Mouse (Mus musculus) CH12.LX (cell line): Measurements from ENCODE around the gene Aagab. TPM values are rescaled to one million over a fixed set of nuclear protein-coding genes. Genes with fewer than 3 reads are reported as not detected.

ENCODE experiments used
- DNase-seq: peaks from one replicate; pipeline ENCODE4 v3.0.0-alpha.2; 2013; ENCODE audit errors: extremely low read depth
- H3K27ac ChIP-seq: 2 replicates; pipeline ENCODE4 v1.5.1; 2012; ENCODE audit warnings: low read depth, mild to moderate bottlenecking, control low read depth, moderate library complexity; ENCODE audit not compliant: insufficient read depth
- H3K27me3 ChIP-seq: replicated peaks from 2 replicates; pipeline ENCODE3; 2012; ENCODE audit warnings: inconsistent platforms
- H3K36me3 ChIP-seq, 2 experiments: replicated peaks in 1 of 2; 2 replicates each; pipeline versions ENCODE3 to v1.6.1; 2012; ENCODE audit warnings: inconsistent platforms in 1 of 2, low read length in 1 of 2, mild to moderate bottlenecking in 1 of 2, mixed read lengths in 1 of 2, moderate library complexity in 1 of 2; ENCODE audit not compliant: control insufficient read depth in 1 of 2, insufficient read depth in 1 of 2
- H3K4me1 ChIP-seq, 2 experiments: 2 replicates each; pipeline ENCODE4 v1.6.1; 2012; ENCODE audit warnings: inconsistent platforms in 1 of 2, moderate library complexity in 1 of 2; ENCODE audit not compliant: insufficient read depth in 2 of 2, control insufficient read depth in 1 of 2
- H3K4me2 ChIP-seq: 2 replicates; pipeline ENCODE4 v1.6.1; 2012; ENCODE audit warnings: low read depth, mild to moderate bottlenecking, control low read depth; ENCODE audit not compliant: poor library complexity, insufficient read depth, severe bottlenecking
- H3K4me3 ChIP-seq, 3 experiments: fragments of 150-350 bp in 1 of 3; sonication (generic) in 1 of 3; replicated peaks in 1 of 3; 2 replicates each; pipeline versions ENCODE3 to v1.5.1; 2011 to 2012; ENCODE audit warnings: low read depth in 2 of 3, low read length in 2 of 3, mild to moderate bottlenecking in 2 of 3, moderate library complexity in 2 of 3, control low read depth in 1 of 3, improper control_type of control experiment in 1 of 3, inconsistent platforms in 1 of 3, mixed read lengths in 1 of 3; ENCODE audit not compliant: poor library complexity in 1 of 3
- H3K79me2 ChIP-seq: replicated peaks from 2 replicates; pipeline ENCODE4 v1.6.1; 2012; ENCODE audit warnings: mild to moderate bottlenecking, moderate library complexity; ENCODE audit not compliant: control insufficient read depth, poor library complexity, insufficient read depth, severe bottlenecking; ENCODE audit errors: extremely low read depth
- H3K9ac ChIP-seq: 2 replicates; pipeline ENCODE4 v1.6.1; 2012; ENCODE audit warnings: low read depth, mild to moderate bottlenecking, control low read depth, moderate library complexity; ENCODE audit not compliant: insufficient read depth
- H3K9me3 ChIP-seq: replicated peaks from 2 replicates; pipeline ENCODE3; 2012; ENCODE audit warnings: low read length, inconsistent platforms, mixed read lengths
- BHLHE40 ChIP-seq: IDR thresholded peaks from 2 replicates; pipeline ENCODE4 v1.6.1; 2011; ENCODE audit warnings: mild to moderate bottlenecking, low read depth, low read length, improper control_type of control experiment
- CHD2 ChIP-seq: IDR thresholded peaks from 2 replicates; pipeline ENCODE4 v1.6.1; 2011; ENCODE audit warnings: low read length, improper control_type of control experiment
- CTCF ChIP-seq, 2 experiments: IDR thresholded peaks in 1 of 2; conservative IDR thresholded peaks in 1 of 2; 2 replicates each; pipeline ENCODE4 v1.5.1; 2011 to 2012; ENCODE audit warnings: low read depth in 2 of 2, low read length in 2 of 2, improper control_type of control experiment in 1 of 2, inconsistent platforms in 1 of 2, mild to moderate bottlenecking in 1 of 2, moderate library complexity in 1 of 2
- E2F4 ChIP-seq: IDR thresholded peaks from 2 replicates; pipeline ENCODE4 v1.6.1; 2011; ENCODE audit warnings: low read depth, low read length, improper control_type of control experiment; ENCODE audit not compliant: insufficient replicate concordance
- ELF1 ChIP-seq: IDR thresholded peaks from 2 replicates; pipeline ENCODE4 v1.6.1; 2014; ENCODE audit warnings: low read depth, mild to moderate bottlenecking, inconsistent platforms, low read length, improper control_type of control experiment
- EP300 ChIP-seq: IDR thresholded peaks from 2 replicates; pipeline ENCODE4 v1.6.1; 2011; ENCODE audit warnings: low read length, improper control_type of control experiment
- IRF4 ChIP-seq: IDR thresholded peaks from 2 replicates; pipeline ENCODE4 v1.6.1; 2014; ENCODE audit warnings: low read depth, mild to moderate bottlenecking, inconsistent platforms, low read length, improper control_type of control experiment
- JUND ChIP-seq: conservative IDR thresholded peaks from 2 replicates; pipeline ENCODE4 v1.6.1; 2011; ENCODE audit warnings: low read depth, low read length, improper control_type of control experiment
- MAFK ChIP-seq: IDR thresholded peaks from 2 replicates; pipeline ENCODE4 v1.6.1; 2011; ENCODE audit warnings: low read length, improper control_type of control experiment; ENCODE audit not compliant: insufficient replicate concordance
- MAX ChIP-seq: IDR thresholded peaks from 2 replicates; pipeline ENCODE4 v1.6.1; 2011; ENCODE audit warnings: low read length, improper control_type of control experiment
- MAZ ChIP-seq: IDR thresholded peaks from 2 replicates; pipeline ENCODE4 v1.6.1; 2012; ENCODE audit warnings: low read depth, mild to moderate bottlenecking, inconsistent platforms, low read length, improper control_type of control experiment, moderate library complexity
- MEF2A ChIP-seq: IDR thresholded peaks from 2 replicates; pipeline ENCODE4 v1.6.1; 2014; ENCODE audit warnings: low read depth, mild to moderate bottlenecking, inconsistent platforms, low read length, improper control_type of control experiment, borderline replicate concordance
- MXI1 ChIP-seq: IDR thresholded peaks from 2 replicates; pipeline ENCODE4 v1.6.1; 2011; ENCODE audit warnings: mild to moderate bottlenecking, low read depth, low read length, improper control_type of control experiment
- NELFE ChIP-seq: IDR thresholded peaks from 2 replicates; pipeline ENCODE4 v1.6.1; 2011; ENCODE audit warnings: low read depth, low read length, improper control_type of control experiment
- NRF1 ChIP-seq: IDR thresholded peaks from 2 replicates; pipeline ENCODE4 v1.6.1; 2014; ENCODE audit warnings: low read depth, mild to moderate bottlenecking, inconsistent platforms, low read length, improper control_type of control experiment, moderate library complexity
- PAX5 ChIP-seq: IDR thresholded peaks from 2 replicates; pipeline ENCODE4 v1.6.1; 2012; ENCODE audit warnings: low read length, inconsistent platforms, mixed read lengths
- POLR2A ChIP-seq: IDR thresholded peaks from 2 replicates; pipeline ENCODE4 v1.6.1; 2011; ENCODE audit warnings: low read depth, mild to moderate bottlenecking, improper control_type of control experiment, low read length
- POLR2AphosphoS2 ChIP-seq: IDR thresholded peaks from 2 replicates; pipeline ENCODE4 v1.6.1; 2011; ENCODE audit warnings: low read depth, low read length, improper control_type of control experiment
- SIN3A ChIP-seq: IDR thresholded peaks from 2 replicates; pipeline ENCODE4 v1.6.1; 2012; ENCODE audit warnings: low read length, improper control_type of control experiment, inconsistent platforms
- SMC3 ChIP-seq: IDR thresholded peaks from 2 replicates; pipeline ENCODE4 v1.6.1; 2011; ENCODE audit warnings: low read depth, low read length, improper control_type of control experiment
- TCF12 ChIP-seq: IDR thresholded peaks from 2 replicates; pipeline ENCODE4 v1.6.1; 2014; ENCODE audit warnings: low read depth, mild to moderate bottlenecking, inconsistent platforms, low read length, improper control_type of control experiment
- ZKSCAN1 ChIP-seq: IDR thresholded peaks from 2 replicates; pipeline ENCODE4 v1.6.1; 2012; ENCODE audit warnings: low read depth, inconsistent platforms, low read length, improper control_type of control experiment, borderline replicate concordance
- dilution Hi-C: fragments of 300-500 bp; cut with MboI; formaldehyde crosslinking; loops from 2 replicates; pipeline ENCODE4 v1.14.3; 2020; ENCODE audit warnings: low sequenced_read_pairs; ENCODE audit not compliant: extremely low pct_unique_long_range_greater_than_20kb, extremely low pct_ligation_motif_present
- in situ Hi-C: fragments of 300-500 bp; cut with MboI; formaldehyde crosslinking; loops from 3 replicates; pipeline ENCODE4 v1.14.3; 2019; ENCODE audit warnings: low sequenced_read_pairs, low pct_ligation_motif_present, low pct_unique_long_range_greater_than_20kb, mixed read lengths
- polyA plus RNA-seq: library from polyadenylated mRNA; unstranded; fragments of >175 nt; gene quantifications from 2 replicates; pipeline ENCODE4 v1.2.1, GENCODE M21; 2012; ENCODE audit warnings: low read depth; ENCODE audit not compliant: insufficient read length
- total RNA-seq, 2 experiments: library from RNA; depleted of rRNA; stranded (reverse); fragments of 300-350 nt in 1 of 2; fragments of >200 nt in 1 of 2; gene quantifications; 2 replicates each; pipeline ENCODE4 v1.2.3; 2012 to 2014

Gene Aagab
- total and polyA plus RNA-seq, 3 experiments: 14.5 to 27.8 (median 14.5) TPM

GRCm38 (mm10) chr9:63595032-63595431 is 7.4 kb upstream of the Aagab start:
- dilution Hi-C loops: no loop called here
- no peak for DNase-seq
- H3K4me3 ChIP-seq: no peak overlapping the region
- no peak overlapping the region for H3K4me2 ChIP-seq
- TF ChIP-seq MAFK (no peak), ELF1 (no peak), E2F4 (no peak), POLR2A (no peak), POLR2AphosphoS2 (no peak), ZKSCAN1 (no peak), BHLHE40 (no peak), NELFE (no peak), SMC3 (no peak), IRF4 (no peak), EP300 (no peak), CHD2 (no peak), TCF12 (no peak), MAX (no peak), MAZ (no peak), SIN3A (no peak)
- H3K27me3 ChIP-seq: no peaks in the 10 kb centered on the region
- H3K4me1 ChIP-seq: peaks cover 12 to 26% of the 10 kb centered on the region in 2 experiments
- H3K79me2 ChIP-seq: no peaks in the 10 kb centered on the region
- H3K36me3 ChIP-seq: no peaks in the 10 kb centered on the region
- H3K9me3 ChIP-seq: no peaks in the 10 kb centered on the region
- no peak overlapping the region for H3K27ac ChIP-seq
- in situ Hi-C loops: no loop called here
- H3K9ac ChIP-seq: no peak overlapping the region

DNA sequence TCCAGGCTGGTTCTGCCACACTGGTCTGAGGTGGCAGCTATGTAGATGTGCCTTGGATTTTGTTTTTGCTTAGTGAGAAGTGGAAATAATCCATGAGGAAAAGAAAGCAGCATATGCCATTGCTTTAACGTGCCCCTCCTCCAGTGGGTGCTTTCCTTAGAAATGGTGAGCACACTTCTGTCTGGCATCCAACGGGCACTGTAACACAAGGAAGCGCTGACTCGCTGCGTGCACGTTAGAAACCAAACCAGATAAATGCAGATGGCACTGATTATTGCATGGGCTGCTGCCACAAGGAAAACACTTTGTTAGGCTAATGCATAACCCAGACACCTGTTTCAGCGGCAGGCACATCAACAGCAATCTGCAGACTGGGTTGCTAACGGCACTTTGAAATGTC is 6.8 kb upstream of the Aagab start:
- Histone ChIP-seq H3K4me2 (no peak overlapping the region), H3K36me3 (no peaks in the 10 kb centered on the region), H3K4me1 (peaks cover 11 to 25% of the 10 kb centered on the region in 2 experiments), H3K4me3 (no peak overlapping the region), H3K9ac (no peak overlapping the region), H3K27me3 (no peaks in the 10 kb centered on the region), H3K27ac (no peak overlapping the region), H3K9me3 (no peaks in the 10 kb centered on the region), H3K79me2 (no peaks in the 10 kb centered on the region)
- TF ChIP-seq MEF2A (no peak), IRF4 (no peak), NRF1 (no peak), TCF12 (no peak), MXI1 (no peak), CTCF (conservative IDR thresholded peaks at IDR 0.05 in 1 of 2, IDR thresholded peaks at IDR 0.05 in 1 of 2; ENCODE audit: low read depth in 2 of 2, low read length in 2 of 2) (no peak), MAFK (no peak), BHLHE40 (no peak), PAX5 (no peak), JUND (no peak)
- in situ Hi-C loops (no loop called here), dilution Hi-C loops (no loop called here)
- DNase-seq: no peak
